Comparison of ENCODE assay signal across 8 mouse cellular contexts in the genomic region with DNA sequence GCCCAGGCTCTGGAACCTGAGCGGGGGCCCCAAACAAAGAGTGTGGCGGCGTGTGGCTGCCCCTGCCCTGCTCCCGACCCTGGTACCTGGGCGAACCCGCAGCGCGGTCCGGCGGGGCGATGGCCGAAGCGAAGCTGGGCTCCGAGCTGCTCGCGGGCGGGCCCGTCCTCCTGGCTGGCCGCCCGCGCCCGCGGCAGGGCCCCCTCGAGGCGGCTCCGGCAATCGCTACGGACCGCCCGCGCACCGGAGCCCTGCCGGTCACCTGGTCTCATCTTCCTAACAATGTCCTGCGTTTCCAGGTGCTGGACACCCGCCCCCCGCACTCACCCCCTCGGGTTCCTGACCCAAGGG. TPM values are rescaled to one million over a fixed set of nuclear protein-coding genes. Genes with fewer than 3 reads are reported as not detected.
DNase-seq lines count a peak whose midpoint lies in the region; ATAC-seq and TF ChIP-seq lines count a peak whose summit lies in the region.

Gene Tns3 (minus strand): TSS at position 143 of the 351 bp plus-strand sequence.

- H3K36me3 ChIP-seq in intestine, postnatal 0 days (ENCODE audit: control insufficient read depth, insufficient read depth), result no peaks in the 10 kb centered on the region
- H3K36me3 ChIP-seq in limb, embryonic 13.5 days, result 0 out of 2 replicates have a peak, but pooled peaks cover 9% of the 10 kb centered on the region
- no peaks in the 10 kb centered on the region for H3K36me3 ChIP-seq in midbrain, embryonic 11.5 days (ENCODE audit: control insufficient read depth, insufficient read depth, low read length)

- peak; percentile 29 to 37 for DNase-seq in left cerebral cortex, adult 2 months (ENCODE audit: extremely low spot score in 1 of 2, low spot score in 2 of 2)
- DNase-seq in left cerebral cortex, adult 11 months (ENCODE audit: low spot score), result no peak
- DNase-seq in cerebellum, postnatal 14 days, result peak; percentile 66 to 75
- DNase-seq in gastrocnemius, postnatal 4 days (ENCODE audit: low spot score in 2 of 2), result peak in 1 of 2 experiments; percentile 59
- no peak for DNase-seq in midbrain, embryonic 11.5 days (ENCODE audit: low spot score, missing footprints)
- DNase-seq in urinary bladder, postnatal 25 days (ENCODE audit: low spot score), result peak; percentile 68

- H3K9me3 ChIP-seq in intestine, postnatal 0 days (ENCODE audit: control insufficient read depth), result no peaks in the 10 kb centered on the region
- H3K9me3 ChIP-seq in limb, embryonic 13.5 days, result no peaks in the 10 kb centered on the region; the same call in 1 of the 2 replicates
- H3K9me3 ChIP-seq in midbrain, embryonic 11.5 days (ENCODE audit: control insufficient read depth, low read length), result no peaks in the 10 kb centered on the region

- H3K9ac ChIP-seq in intestine, postnatal 0 days (ENCODE audit: low read depth, low read length), result peak within 1 kb of the TSS; percentile 95
- H3K9ac ChIP-seq in limb, embryonic 13.5 days, result peak within 1 kb of the TSS; percentile 98
- H3K9ac ChIP-seq in midbrain, embryonic 11.5 days (ENCODE audit: low read length), result peak within 1 kb of the TSS; percentile 83

- intact Hi-C loops in left cerebral cortex, adult 2 months (cut with DNase I), result loop anchor here (5.0 kb wide), 1 partner anchor 198 kb away; no protein-coding TSS in a partner anchor

- H3K4me3 ChIP-seq in left cerebral cortex, adult 2 months, result peak within 1 kb of the TSS; percentile 67
- H3K4me3 ChIP-seq in intestine, postnatal 0 days (ENCODE audit: low read depth, low read length), result peak within 1 kb of the TSS; percentile 92
- peak within 1 kb of the TSS; percentile 87 for H3K4me3 ChIP-seq in limb, embryonic 13.5 days
- H3K4me3 ChIP-seq in midbrain, embryonic 11.5 days (ENCODE audit: low read depth, low read length), result peak within 1 kb of the TSS; percentile 64

- ATAC-seq in intestine, postnatal 0 days, result peak; percentile 87
- peak; percentile 45; the same call in 1 of the 2 replicates for ATAC-seq in limb, embryonic 13.5 days (ENCODE audit: low FRiP score, low read depth)
- peak; percentile 83 for ATAC-seq in midbrain, embryonic 11.5 days (ENCODE audit: low FRiP score)

- H3K27ac ChIP-seq in left cerebral cortex, adult 2 months, result peak within 1 kb of the TSS; percentile 73
- peak within 1 kb of the TSS; percentile 97 for H3K27ac ChIP-seq in intestine, postnatal 0 days (ENCODE audit: low read depth, low read length)
- H3K27ac ChIP-seq in limb, embryonic 13.5 days, result peak within 1 kb of the TSS; percentile 97
- H3K27ac ChIP-seq in midbrain, embryonic 11.5 days (ENCODE audit: low read depth, low read length), result no peak within 1 kb of the TSS

- H3K4me1 ChIP-seq in intestine, postnatal 0 days (replicated peaks; ENCODE audit: control insufficient read depth, insufficient read depth, low read length), result peaks cover 13% of the 10 kb centered on the region; the same call in 1 of the 2 replicates
- peaks cover 64% of the 10 kb centered on the region for H3K4me1 ChIP-seq in limb, embryonic 13.5 days
- peaks cover 9% of the 10 kb centered on the region for H3K4me1 ChIP-seq in midbrain, embryonic 11.5 days (ENCODE audit: control insufficient read depth, insufficient read depth, low read length)

- H3K27me3 ChIP-seq in intestine, postnatal 0 days (replicated peaks; ENCODE audit: control insufficient read depth, insufficient read depth, low read length), result no peaks in the 10 kb centered on the region
- no peaks in the 10 kb centered on the region for H3K27me3 ChIP-seq in limb, embryonic 13.5 days
- H3K27me3 ChIP-seq in midbrain, embryonic 11.5 days (ENCODE audit: control insufficient read depth, insufficient read depth, low read length), result peaks cover 6% of the 10 kb centered on the region

- under 1% methylated on average over 35 of the region's 37 CpGs for WGBS in intestine, postnatal 0 days
- WGBS in limb, embryonic 13.5 days, result under 1% methylated on average over 37 of the region's 37 CpGs
- WGBS in midbrain, embryonic 11.5 days, result under 1% methylated on average over 37 of the region's 37 CpGs

- peak within 1 kb of the TSS; percentile 89 for H3K4me2 ChIP-seq in intestine, postnatal 0 days (replicated peaks; ENCODE audit: low read depth)
- peak within 1 kb of the TSS; percentile 88 for H3K4me2 ChIP-seq in limb, embryonic 13.5 days (replicated peaks)
- H3K4me2 ChIP-seq in midbrain, embryonic 11.5 days, result peak within 1 kb of the TSS; percentile 97

- peak; percentile 36 for TF ChIP-seq CTCF in left cerebral cortex, adult 2 months (IDR thresholded peaks at IDR 0.05)
- TF ChIP-seq CTCF in intestine, postnatal 0 days (IDR thresholded peaks at IDR 0.05; ENCODE audit: low read depth), result peak; percentile 64

RNA-seq across cellular contexts. Expression of gene Tns3, which starts in this region (rescaled TPM):
- 10 to 100 TPM; 33.6 to 40.1 TPM for total RNA-seq in left cerebral cortex, adult 2 months (2021)
- 10 to 100 TPM; 29.6 to 30.6 TPM for total RNA-seq in gastrocnemius, postnatal 4 days (2021)
- 10.5 and 11.4 TPM in 2 replicates for polyA plus RNA-seq in intestine, postnatal 0 days (2015; fragmentation: Nextera tagmentation; extraction: Ambion mirVana)
- polyA plus RNA-seq in limb, embryonic 13.5 days (2015; fragmentation: Nextera tagmentation; extraction: Ambion mirVana), result 42.9 and 45.3 TPM in 2 replicates
- polyA plus RNA-seq in midbrain, embryonic 11.5 days (2014; fragmentation: Nextera tagmentation; extraction: Ambion mirVana), result 4.9 and 5.0 TPM in 2 replicates

Comparison
In these comparisons a context has a peak if more than half of its experiments do, and no peak if none do; other contexts are left out.
1. DNase-seq: peak in left cerebral cortex, adult 2 months (2 of 2), cerebellum, postnatal 14 days (2 of 2) and urinary bladder, postnatal 25 days (single experiment); none in left cerebral cortex, adult 11 months (single experiment) and midbrain, embryonic 11.5 days (single experiment).
2. Peak in every context shown above with its lines, with median percentiles within 50 percentile points of each other: H3K4me3 ChIP-seq, ATAC-seq, H3K4me2 ChIP-seq and H3K9ac ChIP-seq.